Mouse (Mus musculus): ENCODE data around the gene Trio.

Trio gene

DNA sequence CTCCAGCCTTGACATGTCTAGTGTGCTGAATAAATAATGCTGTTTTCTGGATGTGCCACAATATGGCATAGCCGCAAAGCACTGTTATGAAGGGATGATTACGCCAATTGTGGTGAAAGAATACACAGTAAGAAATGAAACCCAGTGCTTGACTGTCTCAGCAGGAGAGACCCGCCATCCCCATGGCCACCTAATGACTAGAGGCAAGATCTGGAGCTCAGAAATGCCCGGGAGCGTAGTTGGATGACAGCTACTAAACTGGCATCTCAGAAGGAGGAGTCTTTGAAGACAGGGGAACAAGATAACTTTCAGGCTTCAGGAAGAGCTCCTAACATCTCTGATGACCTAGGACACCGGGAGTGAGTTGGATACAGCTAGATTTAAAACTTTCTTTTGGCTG, 12.0 kb upstream of the Trio start:
- no peak for DNase-seq (ENCODE audit: low read depth, low spot score)

DNA sequence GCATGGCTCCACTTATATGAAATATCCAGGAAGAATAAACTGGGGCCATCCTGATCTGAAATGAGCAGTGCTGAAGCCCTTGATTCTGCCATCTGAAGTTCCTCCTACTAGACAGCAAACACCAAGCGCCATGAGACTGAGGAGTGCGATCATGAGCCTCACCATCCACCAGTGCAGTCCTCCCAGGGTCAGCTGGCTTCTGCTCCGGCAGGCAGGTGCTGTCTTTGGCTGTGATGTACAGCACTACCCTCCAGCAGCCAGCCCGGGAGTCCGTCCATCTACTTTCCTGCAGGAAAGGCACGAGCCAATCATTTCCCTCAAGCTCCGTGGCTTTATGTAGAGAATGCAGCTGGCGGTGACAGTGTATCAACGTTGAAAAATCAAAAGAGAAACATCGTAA, 10.0 kb upstream of the Trio start:
- no peak for DNase-seq (ENCODE audit: low read depth, low spot score)

DNA sequence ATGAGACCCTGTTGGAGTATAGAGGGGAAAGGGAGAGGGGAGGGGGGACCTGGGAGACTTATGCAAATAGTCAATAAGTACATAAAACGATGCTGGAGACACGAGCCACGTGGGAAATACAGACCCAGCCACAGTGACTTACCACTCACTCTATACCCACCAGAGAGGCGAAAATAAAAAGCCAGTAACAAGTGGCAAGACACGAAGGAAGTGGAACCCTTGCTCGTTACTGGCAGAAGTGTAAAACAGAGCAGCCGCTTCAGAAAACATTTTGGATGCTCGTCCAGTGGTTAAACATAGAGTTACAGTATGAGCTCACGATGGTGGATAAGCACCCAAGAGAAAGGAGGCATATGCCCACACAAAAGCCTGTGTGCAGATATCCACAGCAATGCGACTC, 9.0 kb upstream of the Trio start:
- DNase-seq (ENCODE audit: low read depth, low spot score): no peak

DNA sequence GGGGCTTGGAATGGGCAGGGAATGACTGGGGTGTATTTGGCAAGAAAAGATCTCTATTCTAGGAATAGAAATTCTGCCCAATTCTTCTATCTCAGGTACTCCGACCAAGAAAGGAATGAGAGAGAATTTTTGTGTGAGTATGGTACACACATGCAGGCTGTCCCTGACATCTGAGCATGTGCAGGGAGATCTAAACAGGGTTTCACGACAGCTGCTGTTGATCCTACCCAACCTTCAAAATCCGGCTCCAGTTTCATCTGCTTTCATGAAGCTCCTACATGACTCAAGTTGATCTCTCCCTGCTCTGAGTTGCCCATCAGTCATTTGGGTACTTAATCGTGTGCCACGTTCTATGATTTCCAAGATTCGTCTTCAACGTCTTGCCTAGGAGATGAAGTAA, 3.7 kb upstream of the Trio start:
- no peak for DNase-seq (ENCODE audit: low read depth, low spot score)

DNA sequence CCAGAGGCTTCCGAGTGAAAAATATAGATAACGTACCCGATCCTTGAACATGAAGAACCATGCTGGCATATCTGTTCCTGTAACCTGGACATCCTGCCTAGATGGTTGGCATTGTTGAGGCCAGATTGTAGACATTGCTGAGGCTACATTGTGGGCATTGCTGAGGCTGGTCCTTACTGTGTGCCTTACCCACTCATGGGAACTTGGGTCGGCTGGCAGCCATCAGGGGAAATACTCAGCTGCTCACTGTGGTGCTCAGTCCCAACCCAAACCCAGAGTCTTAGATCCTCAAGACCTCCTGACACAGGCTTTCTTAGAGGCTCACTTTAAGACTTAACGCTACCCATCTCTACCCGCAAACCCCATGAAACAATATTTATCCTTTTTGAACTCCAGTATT, 2.9 kb upstream of the Trio start:
- no peak for DNase-seq (ENCODE audit: low read depth, low spot score)

DNA sequence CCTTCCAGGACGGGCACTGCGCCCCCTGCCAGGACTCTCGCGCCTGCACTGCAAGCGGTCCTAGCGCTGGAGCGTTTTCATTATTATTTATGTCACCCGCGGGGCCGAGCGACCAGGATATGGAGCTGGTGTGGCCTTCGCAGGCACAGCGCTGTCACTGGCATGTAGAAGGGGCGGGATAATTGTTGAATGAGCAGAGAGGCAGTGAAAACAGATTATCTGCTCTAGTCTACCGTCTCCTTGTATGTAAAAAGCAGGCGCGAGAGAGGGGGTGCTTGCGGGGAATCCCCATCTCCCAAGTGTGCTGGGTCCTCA, 476 bp upstream of the Trio start:
- no peak for DNase-seq (ENCODE audit: low read depth, low spot score)

DNA sequence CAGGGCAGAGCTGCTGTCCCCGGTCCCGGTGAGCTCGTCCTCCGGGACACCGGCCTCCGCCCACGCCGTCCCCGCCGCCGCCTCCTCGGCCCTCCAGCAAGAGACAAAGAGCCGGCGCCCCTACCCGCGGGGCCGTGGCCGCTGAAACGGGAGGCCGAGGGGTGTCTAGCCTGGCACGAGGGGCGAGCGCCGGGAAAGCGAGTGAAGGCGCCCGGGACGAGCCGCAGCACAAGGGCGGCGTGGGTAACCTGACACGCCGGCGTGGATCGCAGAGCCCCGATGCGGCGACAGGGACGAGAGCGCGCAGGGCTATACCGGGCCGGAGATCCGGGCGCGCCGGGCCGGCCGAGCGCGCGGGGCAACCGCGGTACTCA, 696 bp downstream of the Trio start:
- DNase-seq (ENCODE audit: low read depth, low spot score): no peak

DNA sequence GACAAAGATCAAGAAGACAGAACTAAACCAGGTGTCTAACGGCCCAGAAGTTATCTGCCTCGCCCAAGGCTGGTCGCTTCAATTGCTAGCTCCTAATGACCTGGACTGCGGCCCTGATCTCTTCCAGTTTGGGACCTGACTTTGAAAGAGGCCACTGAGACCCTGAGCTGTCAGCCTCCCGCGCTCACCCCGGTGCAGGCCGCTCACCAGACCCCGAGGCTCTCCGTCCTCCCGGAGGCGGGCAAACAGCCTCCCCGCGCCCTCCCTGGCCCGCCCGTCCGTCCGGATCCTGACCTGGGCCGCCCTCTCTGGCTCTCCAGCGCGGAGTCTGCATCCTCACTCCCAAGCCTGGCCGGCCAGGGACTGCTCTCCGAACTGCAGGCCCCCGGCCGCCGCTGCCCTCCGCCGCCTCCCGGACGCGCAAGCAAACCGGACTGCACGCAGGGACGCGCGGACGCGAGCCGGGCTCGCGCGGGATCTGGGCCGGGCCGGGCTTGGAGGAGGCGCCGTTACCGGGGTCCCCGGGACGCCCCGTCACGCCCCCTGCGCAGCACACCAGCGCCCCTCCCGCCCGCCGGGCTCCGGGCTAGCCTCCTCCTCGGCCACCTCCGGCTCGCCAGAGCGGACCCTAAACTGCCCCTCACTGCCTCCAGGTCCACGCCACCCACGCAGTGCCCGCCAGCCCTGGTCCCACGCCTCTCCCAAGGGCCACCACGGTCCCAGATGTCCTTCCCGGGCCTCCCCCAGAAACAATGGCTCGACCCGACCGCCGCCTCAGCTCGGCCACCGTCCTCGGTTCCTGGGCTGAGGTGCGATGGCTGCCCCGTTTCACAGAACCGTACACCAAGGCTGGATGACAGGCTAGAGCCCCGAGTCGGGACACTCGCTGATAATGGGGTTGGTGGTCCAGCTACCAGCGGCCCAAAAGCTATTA, 1.4 kb downstream of the Trio start:
- no peak for DNase-seq (ENCODE audit: low read depth, low spot score)

DNA sequence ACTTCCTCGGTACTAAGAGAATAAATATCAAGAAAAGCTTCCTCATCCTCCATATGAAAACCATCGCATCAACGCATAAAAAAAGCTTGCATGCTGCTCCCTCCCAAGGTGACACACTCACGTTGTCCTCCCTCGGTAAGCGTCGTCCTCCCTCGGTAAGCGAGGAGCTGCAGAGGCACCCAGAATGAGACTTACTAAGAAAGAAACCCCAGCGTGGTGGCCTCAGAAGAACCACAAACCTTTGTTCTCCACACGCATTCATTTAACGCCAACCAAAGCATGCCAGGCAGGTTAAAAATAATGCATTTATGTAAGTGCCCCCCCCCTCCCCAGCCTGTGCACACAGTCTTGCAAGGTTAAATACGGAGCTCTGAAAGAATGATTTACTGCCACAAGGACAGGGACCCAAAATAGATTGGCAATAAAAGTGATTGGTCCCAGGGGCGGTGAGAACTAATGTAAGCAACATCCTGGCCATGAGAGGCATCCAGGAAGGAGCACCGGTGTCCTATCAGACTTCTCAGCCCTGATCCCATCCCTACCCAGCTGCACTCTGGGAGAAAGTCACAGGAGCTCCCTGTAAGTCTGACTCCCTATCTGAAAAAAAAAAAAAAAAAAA, 3.9 kb downstream of the Trio start:
- no peak for DNase-seq (ENCODE audit: low read depth, low spot score)

DNA sequence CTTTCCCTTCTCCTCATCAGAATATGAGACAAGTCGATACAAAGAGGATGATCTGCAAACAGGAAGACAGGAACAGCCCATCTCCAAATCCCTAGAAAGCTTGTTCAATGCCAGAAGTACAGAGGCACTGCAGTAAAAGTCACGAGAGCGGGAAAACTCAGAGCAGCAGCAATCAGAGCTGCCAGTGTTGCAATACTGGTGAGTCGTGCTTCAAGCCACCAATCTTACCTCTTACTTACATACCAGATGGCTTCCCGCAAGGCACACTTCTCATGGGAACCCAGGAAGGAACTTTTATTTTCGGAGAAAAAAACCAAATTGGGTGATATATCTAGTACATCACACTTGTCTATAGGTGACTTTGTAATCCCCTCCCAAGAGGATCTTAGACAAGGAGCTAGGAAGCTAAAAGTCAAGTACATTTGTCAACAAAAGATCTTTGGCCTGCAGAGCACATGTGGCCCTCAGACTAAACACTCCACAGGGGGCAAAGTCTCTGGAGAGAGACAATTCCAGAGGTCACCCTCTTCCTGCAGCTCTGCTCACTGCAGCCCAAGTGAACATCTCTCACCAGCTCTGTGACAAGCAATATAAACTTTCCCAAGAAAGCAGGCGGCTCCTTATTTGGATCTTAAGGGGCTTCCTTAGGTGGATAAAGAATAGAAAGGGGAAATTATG, 6.1 kb downstream of the Trio start:
- DNase-seq (ENCODE audit: low read depth, low spot score): no peak

DNA sequence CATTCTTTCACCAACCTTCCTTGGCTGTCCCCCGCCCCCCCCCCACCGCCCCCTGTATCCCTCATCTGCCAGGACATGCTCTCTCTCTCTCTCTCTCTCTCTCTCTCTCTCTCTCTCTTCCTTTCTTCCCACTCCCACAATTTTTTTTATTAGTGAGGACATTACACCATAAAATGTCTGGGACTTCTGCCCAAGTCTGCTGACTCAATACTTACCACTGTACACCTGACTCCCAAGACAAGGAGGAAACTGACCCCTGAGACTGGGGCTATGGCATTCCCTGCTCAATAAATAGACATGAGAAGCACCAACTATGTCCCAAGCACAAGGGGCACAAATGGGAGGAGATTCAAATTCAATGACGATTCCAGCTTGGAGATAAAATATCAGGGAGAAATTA, 18.1 kb downstream of the Trio start:
- no peak for DNase-seq (ENCODE audit: low read depth, low spot score)

DNA sequence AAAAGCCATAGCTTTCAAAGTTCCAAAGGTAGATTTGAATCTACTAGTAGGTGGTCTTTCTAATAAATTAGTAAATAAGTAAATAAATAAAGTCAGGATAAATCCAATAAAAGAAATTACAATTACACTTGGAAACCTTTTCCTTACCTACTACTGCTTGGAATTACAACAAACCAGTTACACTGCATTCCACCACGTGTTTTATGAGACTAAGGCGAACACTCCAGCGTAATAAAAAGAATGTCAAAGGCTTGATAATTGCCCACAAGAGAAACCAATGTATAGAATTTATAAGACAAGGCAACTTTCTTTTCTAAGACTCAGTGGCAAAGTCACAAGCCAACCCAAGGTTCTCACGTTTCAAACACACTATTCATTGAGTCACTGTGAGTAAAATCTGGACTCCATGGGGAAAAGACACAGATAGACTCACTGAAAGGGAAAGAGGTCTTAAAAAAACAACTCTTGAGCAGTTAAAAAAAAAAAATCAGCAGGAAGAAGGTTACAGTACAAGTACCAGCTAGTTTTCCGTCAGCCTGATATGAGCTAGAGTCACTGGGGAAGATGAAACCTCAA, 21.4 kb downstream of the Trio start:
- no peak for DNase-seq (ENCODE audit: low read depth, low spot score)

DNA sequence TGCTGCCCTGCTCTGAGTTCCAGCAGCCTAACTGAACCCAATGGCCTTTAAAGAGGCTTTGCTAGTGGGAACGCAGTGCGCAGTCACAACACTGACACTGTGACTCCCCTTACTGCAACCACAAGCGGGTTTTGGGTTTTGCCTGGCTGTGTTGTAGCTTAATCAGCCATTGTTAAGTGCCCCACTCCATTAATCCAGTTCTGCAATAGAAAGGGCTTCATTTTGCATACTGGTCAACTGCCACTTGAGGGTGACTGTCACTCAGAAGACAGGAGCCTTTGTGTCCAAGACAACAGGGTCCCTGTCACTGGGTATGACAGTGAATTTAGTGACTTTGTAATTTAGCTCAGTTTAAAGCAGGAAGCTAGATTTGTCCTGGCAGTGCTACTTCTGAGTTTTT, 23.1 kb downstream of the Trio start:
- no peak for DNase-seq (ENCODE audit: low read depth, low spot score)

DNA sequence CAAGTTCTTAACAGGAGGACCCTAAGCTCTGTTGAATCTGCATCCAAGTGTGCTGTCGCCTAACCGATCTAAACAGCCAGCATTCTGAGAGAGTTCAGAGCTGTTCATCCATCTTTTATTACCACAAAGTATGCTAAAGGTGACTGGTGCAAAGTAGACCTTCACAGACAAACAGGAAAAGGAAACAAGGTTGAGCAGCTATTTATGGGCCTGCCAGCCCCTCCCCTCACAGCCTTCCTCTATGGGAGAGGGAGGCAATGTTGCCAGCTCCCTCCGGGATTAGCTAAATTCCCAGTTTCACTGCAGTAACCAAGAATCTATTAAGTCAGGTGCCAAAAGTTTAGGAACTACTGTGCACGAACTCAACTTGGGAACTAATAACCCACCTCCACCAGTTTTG, 24.3 kb downstream of the Trio start:
- DNase-seq (ENCODE audit: low read depth, low spot score): no peak

DNA sequence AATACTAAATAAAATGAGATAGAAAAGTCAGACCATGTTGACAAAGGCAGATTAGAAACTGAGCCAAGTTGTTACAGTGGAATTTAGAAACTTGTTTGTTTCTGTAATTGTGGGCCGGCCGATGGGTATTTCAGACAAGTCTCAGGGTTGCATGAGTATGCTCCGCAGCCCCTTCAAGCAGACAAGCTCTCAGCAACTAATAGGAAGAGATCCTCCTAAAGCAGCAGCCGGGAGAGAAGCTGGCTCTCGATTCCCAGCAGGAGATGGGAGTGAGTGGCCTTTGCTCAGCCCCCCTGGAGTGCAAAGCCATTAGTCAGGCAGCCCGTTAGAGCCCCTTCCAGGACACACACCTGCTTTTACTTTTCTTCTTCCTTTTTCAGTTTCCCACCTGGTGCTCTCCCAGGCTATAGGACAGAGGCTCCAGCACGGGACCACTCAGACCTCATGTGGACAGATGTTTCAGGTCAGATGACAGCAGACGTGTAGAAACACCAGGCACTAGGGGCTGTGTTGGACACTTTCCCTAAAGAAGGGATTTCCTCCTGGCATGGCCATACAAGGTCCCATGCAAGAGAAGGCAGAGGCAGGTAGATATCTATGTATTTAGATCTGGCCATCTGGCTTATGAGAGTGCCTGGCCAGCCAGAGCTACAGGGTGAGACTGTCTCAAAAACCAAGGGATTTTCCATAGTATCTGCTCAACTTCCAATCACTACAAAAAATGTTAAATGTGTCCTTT, 26.9 kb downstream of the Trio start:
- DNase-seq (ENCODE audit: low read depth, low spot score): no peak

DNA sequence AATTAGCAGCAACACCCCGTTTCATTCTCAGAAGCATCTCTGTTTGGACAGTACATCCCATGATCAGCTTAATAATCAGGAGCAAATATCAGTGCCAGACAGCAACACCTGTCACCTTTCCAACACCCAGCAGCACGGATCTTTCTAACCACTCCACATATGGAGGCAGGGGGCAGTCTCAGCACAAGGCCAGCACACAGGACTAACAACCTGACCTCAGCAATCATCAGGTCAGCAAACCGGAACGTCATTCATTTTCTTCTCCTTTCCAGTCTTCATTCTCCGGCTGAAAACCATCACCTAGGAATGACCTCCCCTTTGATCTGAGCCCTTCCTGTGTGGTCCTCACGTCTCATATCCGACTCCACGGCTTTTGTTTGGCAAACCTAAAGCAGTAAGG, 27.7 kb downstream of the Trio start:
- DNase-seq (ENCODE audit: low read depth, low spot score): no peak

DNA sequence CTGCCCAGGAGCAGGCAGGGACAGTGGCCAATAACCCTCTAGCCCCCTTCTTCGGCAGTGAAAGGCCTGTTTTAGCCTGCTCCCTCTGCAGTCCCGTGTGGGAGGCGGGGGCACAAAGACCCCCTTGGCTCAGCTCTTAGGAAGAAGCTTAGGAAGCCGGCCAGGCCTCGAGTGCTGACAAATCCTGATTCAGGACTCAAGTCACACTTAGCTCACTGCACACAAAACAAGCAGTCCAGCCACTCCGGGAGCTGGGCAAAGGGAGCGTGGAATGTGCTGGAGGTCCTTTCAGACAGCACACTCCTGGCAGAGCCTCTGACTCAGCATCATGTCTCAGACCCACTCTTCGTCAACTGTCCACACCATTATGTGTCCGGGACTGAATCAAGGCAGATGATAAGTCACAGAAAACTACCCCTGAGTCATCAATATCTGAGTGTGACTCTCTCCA, 28.2 kb downstream of the Trio start:
- no peak for DNase-seq (ENCODE audit: low read depth, low spot score)

DNA sequence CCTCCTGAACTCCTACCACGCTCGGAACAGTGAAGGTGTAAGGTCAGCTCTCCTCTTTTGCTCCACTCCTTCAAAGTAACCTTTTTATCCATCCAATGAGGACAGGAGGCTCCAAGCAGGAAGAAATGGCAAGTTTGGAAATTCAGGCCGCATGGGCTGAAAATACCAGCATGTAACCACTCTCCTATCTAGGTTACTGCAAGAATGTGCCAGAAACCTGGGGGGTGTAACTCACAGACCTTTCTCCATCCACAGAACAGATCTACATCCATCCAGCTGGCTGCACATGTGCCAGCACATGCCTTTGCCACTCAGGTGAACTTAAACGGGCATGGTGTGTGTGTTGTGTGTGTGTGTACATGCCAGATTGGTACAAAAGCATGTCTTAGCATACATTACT, 28.9 kb downstream of the Trio start:
- no peak for DNase-seq (ENCODE audit: low read depth, low spot score)

DNA sequence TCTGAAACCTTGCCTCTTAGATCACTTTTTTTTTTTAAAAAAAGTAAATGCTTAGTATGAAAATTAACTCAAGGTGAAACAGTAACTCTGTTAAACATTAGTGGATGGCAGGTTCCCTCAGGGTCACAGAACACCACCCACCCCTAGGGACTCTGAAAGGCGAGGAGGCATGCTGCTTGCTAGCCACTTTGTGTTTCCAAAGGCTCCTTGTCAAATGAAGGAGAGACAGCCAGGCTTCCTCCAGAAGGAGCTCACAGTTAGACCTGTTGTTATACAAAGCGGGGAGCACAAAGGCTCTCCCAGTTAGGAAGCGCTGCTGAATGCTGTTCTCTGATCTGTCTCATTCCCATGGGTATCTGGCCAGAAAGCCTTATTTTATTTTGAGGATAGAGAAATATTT, 30.2 kb downstream of the Trio start:
- DNase-seq (ENCODE audit: low read depth, low spot score): no peak

DNA sequence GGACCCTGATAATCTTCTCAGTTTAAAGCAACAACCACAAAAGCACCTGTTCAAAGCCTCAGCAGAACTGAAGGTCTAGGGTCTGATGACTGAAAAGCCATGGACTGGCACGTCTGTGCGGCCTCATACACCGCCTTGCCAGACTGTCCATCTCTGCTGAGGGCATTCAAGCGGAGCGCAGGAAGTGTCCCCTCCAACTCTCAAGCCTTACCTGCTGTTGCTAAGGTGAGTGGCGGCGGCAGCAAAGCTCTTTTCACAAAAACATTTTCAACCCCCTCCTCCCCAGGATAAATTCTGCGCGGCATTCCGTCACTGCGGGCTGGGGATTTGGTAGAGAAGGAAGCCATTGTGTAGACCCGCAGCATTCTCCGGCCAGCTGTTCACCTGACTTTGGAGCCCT, 30.8 kb downstream of the Trio start:
- no peak for DNase-seq (ENCODE audit: low read depth, low spot score)

DNA sequence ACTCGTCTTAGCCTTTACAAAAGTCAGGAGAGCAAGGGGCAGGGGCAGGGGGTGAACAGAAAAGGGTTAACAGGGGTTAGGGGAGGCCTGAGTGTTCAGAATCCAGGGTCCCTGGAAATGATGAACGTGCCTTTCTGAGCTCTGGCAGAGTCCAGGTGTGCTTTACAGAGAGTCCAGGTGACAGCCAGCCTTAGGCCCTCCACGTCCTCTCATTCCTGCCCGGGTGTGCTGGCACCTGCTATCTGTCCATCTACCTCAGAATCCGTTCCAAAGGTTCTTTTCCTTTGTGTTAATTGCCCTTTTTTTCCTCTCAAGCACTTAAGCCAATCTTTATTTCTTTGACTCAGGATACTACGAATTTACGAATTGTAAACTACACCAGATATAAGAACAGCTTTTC, 32.1 kb downstream of the Trio start:
- DNase-seq (ENCODE audit: low read depth, low spot score): no peak

DNA sequence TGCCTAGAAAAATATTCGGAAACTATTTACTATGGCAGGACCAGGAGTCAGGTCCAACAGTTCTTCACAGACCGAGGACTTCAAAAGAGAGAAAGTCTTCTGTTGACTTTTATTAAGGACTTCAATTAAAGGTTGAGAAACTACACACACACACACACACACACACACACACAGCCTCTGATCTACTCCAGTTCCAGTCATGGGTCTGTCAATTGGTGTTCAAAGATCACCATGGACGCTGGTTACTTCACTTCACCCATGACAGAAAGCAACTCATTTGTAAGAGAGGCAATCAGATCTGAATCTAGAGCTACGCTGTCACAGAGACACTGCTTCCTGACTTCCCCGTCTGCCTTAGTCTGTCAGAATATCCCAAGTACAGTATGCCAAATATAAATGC, 33.1 kb downstream of the Trio start:
- no peak for DNase-seq (ENCODE audit: low read depth, low spot score)

All from WW6 (cell line).